Mouse (Mus musculus): ENCODE measurements at regions not wholly inside any gene's neighbourhood (a gene's known extent, or its start where the extent isn't known, plus 50 kb on each side); places are given as distances from the start of the nearest gene placed in this dataset.

DNA sequence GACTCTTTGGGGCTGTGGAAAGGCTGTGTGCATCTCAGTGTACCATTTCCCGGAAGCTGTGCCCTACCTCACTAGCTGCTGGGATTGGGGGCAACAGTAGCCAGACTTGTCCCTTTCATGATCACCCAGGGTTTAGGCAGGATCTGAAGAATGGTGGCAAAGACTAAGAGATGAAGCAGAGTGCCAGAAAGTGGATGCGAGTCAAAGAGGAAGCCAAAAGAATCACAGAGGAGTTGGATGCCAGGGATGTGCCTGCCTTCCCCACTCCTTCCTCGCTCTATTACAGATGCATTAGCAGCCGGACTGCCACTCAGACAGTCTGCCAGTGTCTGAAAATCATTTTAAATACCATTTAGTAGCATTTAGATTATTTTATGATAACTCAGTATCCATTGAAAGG is 271.5 kb upstream of the Slc24a2 start:
- TF ChIP-seq CTCF (IDR thresholded peaks at IDR 0.05; ENCODE audit: insufficient read depth, low read length) (no peak), POLR2A (IDR thresholded peaks at IDR 0.05; ENCODE audit: borderline replicate concordance, extremely low read depth, low read depth, low read length) (no peak)

Measured in lung, adult 2 months (tissue).